In the genomic region with DNA sequence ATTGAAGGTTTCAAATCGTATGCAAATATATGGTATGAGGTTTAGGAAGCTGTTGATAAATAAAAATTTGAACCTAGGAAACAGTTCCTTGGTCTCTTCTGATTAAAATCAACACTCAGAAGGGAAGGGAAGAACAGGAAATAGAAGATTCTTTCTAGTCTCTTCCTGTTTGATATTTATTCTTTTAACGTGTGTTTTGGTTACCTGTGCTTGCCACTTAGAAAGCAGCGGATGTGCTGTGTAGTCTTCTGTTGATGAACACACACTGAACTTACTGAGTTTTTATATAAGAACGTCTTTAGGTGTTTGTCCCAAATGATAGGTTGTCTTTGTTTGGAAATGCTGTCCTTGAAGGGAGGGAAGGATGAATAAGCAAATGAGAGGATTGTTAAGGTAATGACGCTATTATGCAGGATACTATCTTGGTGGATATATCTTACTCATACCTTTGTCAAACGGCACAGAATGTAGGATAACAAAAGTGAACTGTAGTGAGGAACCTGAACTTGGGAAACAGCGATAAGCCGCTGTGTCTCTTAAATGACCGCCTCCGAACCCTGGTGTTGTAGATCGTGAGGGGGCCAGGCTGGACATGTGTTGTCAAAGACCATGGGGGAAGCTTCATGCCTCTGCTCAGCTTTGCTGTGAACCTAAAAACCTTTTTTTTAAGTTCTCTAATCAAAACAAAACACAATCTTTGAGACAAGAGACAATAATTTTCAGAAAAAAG, we compare ENCODE assay signal across 8 mouse cellular contexts. TPM values are rescaled to one million over a fixed set of nuclear protein-coding genes. Genes with fewer than 3 reads are reported as not detected.
A peak's percentile ranks its signal among the peaks of the same experiment; 100 is the strongest.
DNase-seq lines count a peak whose midpoint lies in the region; ATAC-seq and TF ChIP-seq lines count a peak whose summit lies in the region.

No protein-coding gene starts in this region.

- H3K4me1 ChIP-seq in testis, adult 2 months (ENCODE audit: control insufficient read depth, insufficient read depth, low read length), result peaks cover 10% of the 10 kb centered on the region
- H3K4me1 ChIP-seq in limb, embryonic 14.5 days (ENCODE audit: control insufficient read depth, insufficient read depth, low read length), result peaks cover 9% of the 10 kb centered on the region; the same call in 1 of the 2 replicates

- no peaks in the 10 kb centered on the region for H3K9me3 ChIP-seq in limb, embryonic 14.5 days (ENCODE audit: control insufficient read depth, low read length)

- intact Hi-C loops in gastrocnemius, adult 2 months (cut with DNase I), result no loop called here

- no peak for TF ChIP-seq POLR2A in testis, adult 2 months (IDR thresholded peaks at IDR 0.05; ENCODE audit: control insufficient read depth, low read depth, low read length)
- no peak for TF ChIP-seq POLR2A in limb, embryonic 14.5 days (IDR thresholded peaks at IDR 0.05; ENCODE audit: borderline replicate concordance, extremely low read depth, insufficient read depth, insufficient read length)

- no peak overlapping the region for H3K27ac ChIP-seq in gastrocnemius, adult 2 months
- H3K27ac ChIP-seq in testis, adult 2 months (ENCODE audit: control insufficient read depth, insufficient read depth, low read depth, low read length), result no peak overlapping the region
- H3K27ac ChIP-seq in limb, embryonic 14.5 days (replicated peaks; ENCODE audit: low read depth, low read length), result no peak overlapping the region

- no peak overlapping the region for H3K9ac ChIP-seq in limb, embryonic 14.5 days (ENCODE audit: low read depth, low read length, severe bottlenecking)

- peak overlapping the region; percentile 81 for H3K4me3 ChIP-seq in gastrocnemius, adult 2 months
- peak overlapping the region; percentile 90 for H3K4me3 ChIP-seq in testis, adult 2 months (ENCODE audit: control insufficient read depth, low read depth, low read length)
- H3K4me3 ChIP-seq in limb, embryonic 14.5 days (replicated peaks; ENCODE audit: low read length), result peak overlapping the region; percentile 69

- 56% methylated on average over 11 of the region's 11 CpGs for WGBS in limb, embryonic 14.5 days

- H3K4me2 ChIP-seq in limb, embryonic 14.5 days (replicated peaks; ENCODE audit: low read depth, low read length, severe bottlenecking), result peak overlapping the region; percentile 81

- no peak for TF ChIP-seq CTCF in gastrocnemius, adult 2 months (IDR thresholded peaks at IDR 0.05)
- no peak for TF ChIP-seq CTCF in testis, adult 2 months (IDR thresholded peaks at IDR 0.05; ENCODE audit: control insufficient read depth, insufficient read depth, insufficient replicate concordance, low read depth, low read length)

- H3K27me3 ChIP-seq in testis, adult 2 months (ENCODE audit: control insufficient read depth, insufficient read depth, low read length), result no peaks in the 10 kb centered on the region
- H3K27me3 ChIP-seq in limb, embryonic 14.5 days (ENCODE audit: control insufficient read depth, insufficient read depth, low read length), result no peaks in the 10 kb centered on the region

- DNase-seq in gastrocnemius, adult 2 months, result no peak
- DNase-seq in gastrocnemius, adult 18-20 months (ENCODE audit: low spot score), result no peak
- no peak for DNase-seq in testis, postnatal 14 days (ENCODE audit: low spot score)
- DNase-seq in limb, embryonic 14.5 days (ENCODE audit: low spot score), result no peak
- DNase-seq in right cerebral cortex, postnatal 10 days (ENCODE audit: low spot score in 2 of 2), result no peak
- no peak for DNase-seq in ovary, postnatal 10 days (ENCODE audit: low spot score)
- no peak for DNase-seq in thymus, postnatal 36 days

- no peak for ATAC-seq in limb, embryonic 14.5 days (ENCODE audit: low FRiP score, low read depth)

- H3K36me3 ChIP-seq in testis, adult 2 months (ENCODE audit: control insufficient read depth, insufficient read depth, low read length), result no peaks in the 10 kb centered on the region
- no peaks in the 10 kb centered on the region for H3K36me3 ChIP-seq in limb, embryonic 14.5 days (ENCODE audit: control insufficient read depth, insufficient read depth, low read length)

RNA-seq across cellular contexts. Expression of a gene that starts 1.4 kb away (rescaled TPM):
- total RNA-seq in gastrocnemius, adult 2 months (2021), result 1 to 10 TPM in 1 of 2 experiments, under 1 TPM in 1; 0.69 to 2.6 TPM
- 1 to 10 TPM; 1.1 to 2.1 TPM for total RNA-seq in gastrocnemius, adult 18-20 months (2021)
- polyA plus RNA-seq in testis, adult 2 months (2012; rRNA removed), result 59.7 and 60.4 TPM in 2 replicates
- 54.2 and 57.7 TPM in 2 replicates for polyA plus RNA-seq in limb, embryonic 14.5 days (2012; rRNA removed)
- polyA plus RNA-seq in limb, embryonic 14.5 days (2014; fragmentation: Nextera tagmentation; extraction: Ambion mirVana), result 69.1 and 82.8 TPM in 2 replicates
